In the genomic region with DNA sequence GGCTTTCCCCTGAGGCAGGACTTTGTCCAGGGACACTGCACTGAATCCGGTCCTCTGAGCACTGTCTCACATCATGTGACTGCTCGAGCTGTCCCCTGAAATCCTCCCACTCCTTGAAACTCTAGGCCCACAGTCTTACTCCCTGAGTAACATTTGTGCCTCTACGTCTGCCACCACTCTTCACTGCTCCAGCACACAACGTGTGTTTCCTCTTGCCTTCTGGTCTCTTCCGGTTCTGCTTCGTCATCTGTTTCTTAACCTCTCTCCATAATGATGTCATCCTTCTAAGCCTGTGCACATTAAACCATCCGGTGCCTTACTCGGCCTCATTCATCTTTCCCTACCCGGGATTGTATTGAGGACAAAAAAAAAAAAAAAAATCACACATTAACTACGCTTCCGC, we compare ENCODE assay signal across 8 mouse cellular contexts. TPM values are rescaled to one million over a fixed set of nuclear protein-coding genes. Genes with fewer than 3 reads are reported as not detected.
DNase-seq lines count a peak whose midpoint lies in the region; ATAC-seq and TF ChIP-seq lines count a peak whose summit lies in the region.

No protein-coding gene starts in this region.

- no peaks in the 10 kb centered on the region for H3K9me3 ChIP-seq in forebrain, postnatal 0 days (ENCODE audit: low read length)
- H3K9me3 ChIP-seq in liver, embryonic 14.5 days (ENCODE audit: control insufficient read depth, low read length) = no peaks in the 10 kb centered on the region

- H3K4me2 ChIP-seq in forebrain, postnatal 0 days (ENCODE audit: low read depth) = peak overlapping the region; percentile 17; the same call in 1 of the 2 replicates
- H3K4me2 ChIP-seq in liver, embryonic 14.5 days (ENCODE audit: low read depth) = no peak overlapping the region

- H3K4me3 ChIP-seq in forebrain, postnatal 0 days (ENCODE audit: low read depth, low read length) = no peak overlapping the region
- no peak overlapping the region for H3K4me3 ChIP-seq in liver, embryonic 14.5 days (ENCODE audit: insufficient read depth in 1 of 2, low read depth in 2 of 2, low read length in 2 of 2)

- no peak for TF ChIP-seq EP300 in liver, embryonic 14.5 days (IDR thresholded peaks at IDR 0.05; ENCODE audit: low read depth)

- intact Hi-C loops in gastrocnemius, postnatal 14 days (cut with DNase I; ENCODE audit: low total_unique reads) = no loop called here

- ATAC-seq in forebrain, postnatal 0 days = peak; percentile 77
- ATAC-seq in liver, embryonic 14.5 days (ENCODE audit: insufficient read depth) = peak; percentile 45

- H3K27me3 ChIP-seq in forebrain, postnatal 0 days (ENCODE audit: insufficient read depth, low read length) = no peaks in the 10 kb centered on the region
- no peaks in the 10 kb centered on the region for H3K27me3 ChIP-seq in liver, embryonic 14.5 days (ENCODE audit: control insufficient read depth, insufficient read depth, low read length)

- no peak overlapping the region for H3K27ac ChIP-seq in forebrain, postnatal 0 days (ENCODE audit: low read depth, low read length)
- no peak overlapping the region for H3K27ac ChIP-seq in liver, embryonic 14.5 days

- DNase-seq in embryo, embryonic 11 days = peak; percentile 23
- DNase-seq in embryo, embryonic 10.5 days (ENCODE audit: low spot score) = no peak
- DNase-seq in B cell, adult 2 months = peak; percentile 49 to 50
- DNase-seq in forebrain, postnatal 0 days = peak; percentile 32
- no peak for DNase-seq in liver, embryonic 14.5 days (ENCODE audit: low read depth in 3 of 3, low spot score in 3 of 3)
- DNase-seq in layer of hippocampus, postnatal 10 days (ENCODE audit: low spot score in 2 of 2) = no peak
- no peak for DNase-seq in layer of hippocampus, adult 9-10 months (ENCODE audit: low spot score)
- DNase-seq in gastrocnemius, postnatal 14 days = no peak

- WGBS in forebrain, postnatal 0 days = 23% methylated on average over 11 of the region's 11 CpGs
- WGBS in liver, embryonic 14.5 days (ENCODE audit: insufficient replicate concordance) = 42% methylated on average over 11 of the region's 11 CpGs

- H3K36me3 ChIP-seq in forebrain, postnatal 0 days (ENCODE audit: insufficient read depth) = no peaks in the 10 kb centered on the region
- no peaks in the 10 kb centered on the region for H3K36me3 ChIP-seq in liver, embryonic 14.5 days (replicated peaks; ENCODE audit: control insufficient read depth, insufficient read depth, low read depth)

- H3K9ac ChIP-seq in forebrain, postnatal 0 days = no peak overlapping the region
- H3K9ac ChIP-seq in liver, embryonic 14.5 days (replicated peaks) = no peak overlapping the region

- H3K4me1 ChIP-seq in forebrain, postnatal 0 days (ENCODE audit: insufficient read depth) = peaks cover 8% of the 10 kb centered on the region; the same call in 1 of the 2 replicates
- H3K4me1 ChIP-seq in liver, embryonic 14.5 days (replicated peaks; ENCODE audit: control insufficient read depth in 2 of 2, insufficient read depth in 2 of 2, low read length in 1 of 2) = peaks cover 2 to 10% of the 10 kb centered on the region in 2 experiments; a peak in 2 of 4 replicates

- TF ChIP-seq CTCF in forebrain, postnatal 0 days (IDR thresholded peaks at IDR 0.05; ENCODE audit: low read depth) = no peak
- TF ChIP-seq CTCF in liver, embryonic 14.5 days (IDR thresholded peaks at IDR 0.05; ENCODE audit: low read depth) = no peak

RNA-seq across cellular contexts. Expression of gene Map2k6, which starts 28.2 kb away (rescaled TPM):
- total RNA-seq in forebrain, postnatal 0 days (2014; rRNA removed) = 25.5 and 25.9 TPM in 2 replicates
- polyA plus RNA-seq in forebrain, postnatal 0 days (2015; fragmentation: Nextera tagmentation; extraction: Ambion mirVana) = 19.2 and 21.3 TPM in 2 replicates
- polyA plus RNA-seq in liver, embryonic 14.5 days (2012; rRNA removed) = 2.3 and 2.8 TPM in 2 replicates
- polyA plus RNA-seq in liver, embryonic 14.5 days (2014; fragmentation: Nextera tagmentation; extraction: Ambion mirVana) = 3.6 and 4.5 TPM in 2 replicates
- 10 to 100 TPM; 28.8 to 31.1 TPM for total RNA-seq in layer of hippocampus, postnatal 10 days (2021)
- total RNA-seq in gastrocnemius, postnatal 14 days (2021) = 10 to 100 TPM; 24.0 to 30.4 TPM

Comparison
In these comparisons a context has a peak if more than half of its experiments do, and no peak if none do; other contexts are left out.
1. DNase-seq: peak in embryo, embryonic 11 days (single experiment), B cell, adult 2 months (2 of 2) and forebrain, postnatal 0 days (single experiment); none in embryo, embryonic 10.5 days (single experiment), liver, embryonic 14.5 days (0 of 3), layer of hippocampus, postnatal 10 days (0 of 2), layer of hippocampus, adult 9-10 months (single experiment) and gastrocnemius, postnatal 14 days (single experiment).